Mouse (Mus musculus) retina, postnatal 1 day (tissue): Measurements from ENCODE around the gene Pard3b.

Experiments
- DNase-seq: peaks from one replicate; pipeline ENCODE4 v3.0.0-alpha.2; 2012

Gene Pard3b

GRCm38 (mm10) chr1:62648116-62648515, 1009.5 kb downstream of the Pard3b start:
- DNase-seq = no peak

- DNase-seq = no peak
These were observed 1010.0 kb downstream of the Pard3b start for GRCm38 (mm10) chr1:62648591-62648990.

GRCm38 (mm10) chr1:62650491-62650890, 1011.9 kb downstream of the Pard3b start:
- no peak for DNase-seq

GRCm38 (mm10) chr1:62654436-62654835, 1015.8 kb downstream of the Pard3b start:
- no peak for DNase-seq

- no peak for DNase-seq
These were observed 1026.5 kb downstream of the Pard3b start for GRCm38 (mm10) chr1:62664960-62665645.

- no peak for DNase-seq
These were observed 1027.4 kb downstream of the Pard3b start for GRCm38 (mm10) chr1:62665771-62666730.

- DNase-seq = no peak
These were observed 1028.2 kb downstream of the Pard3b start for GRCm38 (mm10) chr1:62666780-62667179.

- no peak for DNase-seq
These were observed 1040.2 kb downstream of the Pard3b start for GRCm38 (mm10) chr1:62678611-62679344.

GRCm38 (mm10) chr1:62679466-62679865, 1040.8 kb downstream of the Pard3b start:
- DNase-seq = no peak

GRCm38 (mm10) chr1:62682456-62683385, 1044.1 kb downstream of the Pard3b start:
- peak; percentile 76 for DNase-seq

GRCm38 (mm10) chr1:62683498-62683897, 1044.9 kb downstream of the Pard3b start:
- no peak for DNase-seq

GRCm38 (mm10) chr1:62687511-62687910, 1048.9 kb downstream of the Pard3b start:
- no peak for DNase-seq

- no peak for DNase-seq
These were observed 1052.6 kb downstream of the Pard3b start for GRCm38 (mm10) chr1:62691175-62691574.
